27 mouse cellular contexts compared by ENCODE assay signal in the genomic region with DNA sequence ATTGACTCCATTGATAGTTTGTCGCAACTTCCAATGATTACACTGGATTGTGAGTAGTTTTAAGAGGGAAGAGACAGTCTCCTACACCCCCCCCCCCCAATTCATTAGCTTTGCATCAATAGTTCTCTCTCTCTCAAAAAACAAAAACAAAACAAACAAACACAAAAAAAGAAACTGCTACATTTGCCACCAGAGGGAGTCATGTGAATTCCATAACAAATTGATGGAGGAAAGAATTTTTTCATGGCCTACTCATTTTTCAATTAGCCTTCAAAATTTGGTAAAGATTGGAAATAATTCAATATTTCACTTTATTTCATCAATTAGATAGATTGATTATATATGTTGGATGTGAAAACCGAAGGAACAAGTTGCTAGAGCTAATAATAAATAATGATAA.
DNase-seq lines count a peak whose midpoint lies in the region; ATAC-seq and TF ChIP-seq lines count a peak whose summit lies in the region.
"Had no signal": no experiment of that assay in that cellular context is flagged by ENCODE, and none has a peak within 500 bp of the region (broad histone marks: within the 10 kb centered on the region; RNA-seq: fewer than 3 reads in every experiment).

No protein-coding gene starts in this region.

- H3K4me2 ChIP-seq in intestine, postnatal 0 days (replicated peaks; ENCODE audit: low read depth), result no peak overlapping the region
- no peak overlapping the region for H3K4me2 ChIP-seq in intestine, embryonic 15.5 days (replicated peaks)
- H3K4me2 ChIP-seq in midbrain, postnatal 0 days (ENCODE audit: low read depth, low read length, poor library complexity, severe bottlenecking), result no peak overlapping the region
- H3K4me2 ChIP-seq in stomach, postnatal 0 days (replicated peaks; ENCODE audit: low read depth), result no peak overlapping the region
- H3K4me2 ChIP-seq: embryonic facial prominence, embryonic 15.5 days; forebrain, embryonic 13.5 days; heart, embryonic 12.5 days; kidney, embryonic 15.5 days; liver, embryonic 12.5 days; midbrain, embryonic 12.5 days; stomach, embryonic 15.5 days had no signal

- H3K27ac ChIP-seq in intestine, postnatal 0 days (ENCODE audit: low read depth, low read length), result no peak overlapping the region
- H3K27ac ChIP-seq in intestine, embryonic 15.5 days, result no peak overlapping the region
- H3K27ac ChIP-seq in midbrain, postnatal 0 days (ENCODE audit: low read depth, low read length), result no peak overlapping the region
- H3K27ac ChIP-seq in midbrain, embryonic 10.5 days (replicated peaks), result no peak overlapping the region
- H3K27ac ChIP-seq in stomach, postnatal 0 days (replicated peaks), result no peak overlapping the region
- H3K27ac ChIP-seq: embryonic facial prominence, embryonic 10.5 days; embryonic facial prominence, embryonic 15.5 days; forebrain, embryonic 13.5 days; heart, adult 2 months; kidney, embryonic 15.5 days; liver, embryonic 12.5 days; midbrain, embryonic 12.5 days; stomach, embryonic 15.5 days had no signal

- no peak overlapping the region for H3K9ac ChIP-seq in intestine, postnatal 0 days (ENCODE audit: low read depth, low read length)
- H3K9ac ChIP-seq in intestine, embryonic 15.5 days, result no peak overlapping the region
- H3K9ac ChIP-seq in midbrain, postnatal 0 days (replicated peaks; ENCODE audit: low read length, poor library complexity, severe bottlenecking), result no peak overlapping the region
- H3K9ac ChIP-seq in stomach, postnatal 0 days (ENCODE audit: low read length), result no peak overlapping the region
- H3K9ac ChIP-seq: embryonic facial prominence, embryonic 15.5 days; forebrain, embryonic 13.5 days; heart, embryonic 12.5 days; kidney, embryonic 15.5 days; liver, embryonic 12.5 days; liver, postnatal 0 days; midbrain, embryonic 12.5 days; stomach, embryonic 15.5 days had no signal

- TF ChIP-seq EP300 in stomach, postnatal 0 days (optimal IDR thresholded peaks at IDR 0.05), result no peak

- H3K4me3 ChIP-seq in intestine, postnatal 0 days (ENCODE audit: low read depth, low read length), result no peak overlapping the region
- no peak overlapping the region for H3K4me3 ChIP-seq in intestine, embryonic 15.5 days (replicated peaks)
- no peak overlapping the region for H3K4me3 ChIP-seq in midbrain, postnatal 0 days (ENCODE audit: low read depth, low read length)
- H3K4me3 ChIP-seq in midbrain, embryonic 10.5 days, result no peak overlapping the region
- no peak overlapping the region for H3K4me3 ChIP-seq in stomach, postnatal 0 days (ENCODE audit: low read depth, low read length)
- H3K4me3 ChIP-seq: embryonic facial prominence, embryonic 10.5 days; embryonic facial prominence, embryonic 15.5 days; forebrain, embryonic 13.5 days; heart, adult 2 months; heart, embryonic 12.5 days; kidney, embryonic 15.5 days; liver, embryonic 12.5 days; midbrain, embryonic 12.5 days; stomach, embryonic 15.5 days had no signal

- H3K36me3 ChIP-seq in intestine, postnatal 0 days (ENCODE audit: control insufficient read depth, insufficient read depth), result no peaks in the 10 kb centered on the region
- H3K36me3 ChIP-seq in intestine, embryonic 15.5 days, result no peaks in the 10 kb centered on the region
- no peaks in the 10 kb centered on the region for H3K36me3 ChIP-seq in midbrain, postnatal 0 days (ENCODE audit: insufficient read depth, low read length)
- no peaks in the 10 kb centered on the region for H3K36me3 ChIP-seq in midbrain, embryonic 10.5 days
- no peaks in the 10 kb centered on the region for H3K36me3 ChIP-seq in stomach, postnatal 0 days (ENCODE audit: control insufficient read depth, insufficient read depth, low read length)
- H3K36me3 ChIP-seq: embryonic facial prominence, embryonic 10.5 days; embryonic facial prominence, embryonic 15.5 days; heart, embryonic 12.5 days; kidney, embryonic 15.5 days; liver, embryonic 12.5 days; midbrain, embryonic 12.5 days; stomach, embryonic 15.5 days had no signal

- no peaks in the 10 kb centered on the region for H3K9me3 ChIP-seq in intestine, postnatal 0 days (ENCODE audit: control insufficient read depth)
- no peaks in the 10 kb centered on the region for H3K9me3 ChIP-seq in intestine, embryonic 15.5 days
- H3K9me3 ChIP-seq in midbrain, postnatal 0 days (ENCODE audit: low read length), result no peaks in the 10 kb centered on the region
- no peaks in the 10 kb centered on the region for H3K9me3 ChIP-seq in midbrain, embryonic 10.5 days (replicated peaks)
- H3K9me3 ChIP-seq in stomach, postnatal 0 days (ENCODE audit: control insufficient read depth, low read length), result no peaks in the 10 kb centered on the region
- H3K9me3 ChIP-seq: embryonic facial prominence, embryonic 10.5 days; embryonic facial prominence, embryonic 15.5 days; forebrain, embryonic 13.5 days; heart, embryonic 12.5 days; kidney, embryonic 15.5 days; liver, embryonic 12.5 days; midbrain, embryonic 12.5 days; stomach, embryonic 15.5 days had no signal

- peak; percentile 21; the same call in 1 of the 2 replicates for TF ChIP-seq CTCF in intestine, postnatal 0 days (IDR thresholded peaks at IDR 0.05; ENCODE audit: low read depth)
- TF ChIP-seq CTCF in midbrain, postnatal 0 days (IDR thresholded peaks at IDR 0.05), result peak; percentile 46
- peak; percentile 9; the same call in 1 of the 2 replicates for TF ChIP-seq CTCF in stomach, postnatal 0 days (IDR thresholded peaks at IDR 0.05; ENCODE audit: low read depth)

- no peaks in the 10 kb centered on the region for H3K4me1 ChIP-seq in intestine, postnatal 0 days (replicated peaks; ENCODE audit: control insufficient read depth, insufficient read depth, low read length)
- no peaks in the 10 kb centered on the region for H3K4me1 ChIP-seq in intestine, embryonic 15.5 days (replicated peaks)
- H3K4me1 ChIP-seq in midbrain, postnatal 0 days (ENCODE audit: insufficient read depth, low read length), result no peaks in the 10 kb centered on the region
- no peaks in the 10 kb centered on the region for H3K4me1 ChIP-seq in midbrain, embryonic 10.5 days
- H3K4me1 ChIP-seq in stomach, postnatal 0 days (replicated peaks; ENCODE audit: control insufficient read depth, insufficient read depth), result no peaks in the 10 kb centered on the region
- H3K4me1 ChIP-seq: embryonic facial prominence, embryonic 10.5 days; embryonic facial prominence, embryonic 15.5 days; forebrain, embryonic 13.5 days; heart, embryonic 12.5 days; kidney, embryonic 15.5 days; liver, embryonic 12.5 days; midbrain, embryonic 12.5 days; stomach, embryonic 15.5 days had no signal

- no peaks in the 10 kb centered on the region for H3K27me3 ChIP-seq in intestine, postnatal 0 days (replicated peaks; ENCODE audit: control insufficient read depth, insufficient read depth, low read length)
- no peaks in the 10 kb centered on the region for H3K27me3 ChIP-seq in intestine, embryonic 15.5 days (replicated peaks)
- H3K27me3 ChIP-seq in midbrain, postnatal 0 days (ENCODE audit: insufficient read depth, low read length), result no peaks in the 10 kb centered on the region
- H3K27me3 ChIP-seq in midbrain, embryonic 10.5 days (ENCODE audit: low read depth, poor library complexity, severe bottlenecking), result no peaks in the 10 kb centered on the region
- no peaks in the 10 kb centered on the region for H3K27me3 ChIP-seq in stomach, postnatal 0 days (ENCODE audit: control insufficient read depth, insufficient read depth, low read length)
- H3K27me3 ChIP-seq: embryonic facial prominence, embryonic 15.5 days; forebrain, embryonic 13.5 days; heart, embryonic 12.5 days; kidney, embryonic 15.5 days; liver, embryonic 12.5 days; midbrain, embryonic 12.5 days; stomach, embryonic 15.5 days had no signal

- DNase-seq in cerebellum, postnatal 14 days, result peak; percentile 10 to 24
- DNase-seq in cerebellum, adult 9-10 months, result no peak
- no peak for DNase-seq in midbrain, postnatal 0 days (ENCODE audit: low spot score)
- no peak for DNase-seq in midbrain, embryonic 10.5 days (ENCODE audit: low spot score)
- DNase-seq in stomach, postnatal 0 days (ENCODE audit: low spot score), result no peak
- no peak for DNase-seq in urinary bladder, postnatal 14 days (ENCODE audit: low spot score)
- DNase-seq: adrenal gland, postnatal 14 days; cerebellum, postnatal 25 days; heart, adult 2 months; heart, postnatal 4 days; layer of hippocampus, postnatal 36 days; left cerebral cortex, postnatal 4 days; liver, postnatal 0 days; right cerebral cortex, postnatal 25 days; thymus, postnatal 14 days had no signal

- ATAC-seq in intestine, postnatal 0 days, result no peak
- no peak for ATAC-seq in intestine, embryonic 15.5 days
- ATAC-seq in midbrain, postnatal 0 days (ENCODE audit: low FRiP score), result no peak
- ATAC-seq in stomach, postnatal 0 days (ENCODE audit: low FRiP score, low TSS enrichment), result no peak
- ATAC-seq: hindbrain, embryonic 16.5 days; intestine, embryonic 16.5 days; liver, embryonic 12.5 days; liver, postnatal 0 days had no signal

- WGBS in intestine, postnatal 0 days, result 78% methylated on average over 2 of the region's 2 CpGs
- WGBS in intestine, embryonic 15.5 days, result 82% methylated on average over 2 of the region's 2 CpGs
- WGBS in midbrain, postnatal 0 days, result 91% methylated on average over 2 of the region's 2 CpGs
- 84% methylated on average over 2 of the region's 2 CpGs for WGBS in midbrain, embryonic 10.5 days
- 76% methylated on average over 2 of the region's 2 CpGs for WGBS in stomach, postnatal 0 days

Comparison
In these comparisons a context has a peak if more than half of its experiments do, and no peak if none do; other contexts are left out.
1. DNase-seq: peak in cerebellum, postnatal 14 days (2 of 2); none in cerebellum, adult 9-10 months (single experiment), midbrain, postnatal 0 days (single experiment), midbrain, embryonic 10.5 days (single experiment), stomach, postnatal 0 days (single experiment) and urinary bladder, postnatal 14 days (single experiment).
2. Peak in every context shown above with its lines, with median percentiles within 50 percentile points of each other: CTCF ChIP-seq.